Mouse (Mus musculus) c-Kit-positive CD71-positive TER-119-positive erythroid progenitor cells, embryonic 14.5 days (primary cell): Measurements from ENCODE around the gene Ankzf1.

Source experiments
- DNase-seq: peaks from one replicate; pipeline ENCODE4 v3.0.0-alpha.2; 2013; ENCODE audit warnings: low spot score

Gene Ankzf1

GRCm38 (mm10) chr1:75187914-75188483 lies 4.0 kb upstream of the Ankzf1 start:
- no peak for DNase-seq

GRCm38 (mm10) chr1:75190577-75190976 lies 1.4 kb upstream of the Ankzf1 start:
- no peak for DNase-seq

GRCm38 (mm10) chr1:75191258-75191621 lies 711 bp upstream of the Ankzf1 start:
- no peak for DNase-seq

GRCm38 (mm10) chr1:75192452-75192851 lies 501 bp downstream of the Ankzf1 start:
- DNase-seq, result no peak

GRCm38 (mm10) chr1:75201236-75201635 lies 9.3 kb downstream of the Ankzf1 start:
- DNase-seq, result no peak

GRCm38 (mm10) chr1:75208967-75209678 lies 17.2 kb downstream of the Ankzf1 start:
- no peak for DNase-seq

GRCm38 (mm10) chr1:75210136-75211087 lies 18.5 kb downstream of the Ankzf1 start, which contains the start of the genes Glb1l and Stk16:
Gene Glb1l, minus strand, starts transcription at chr1:75210813.
Gene Stk16, plus strand, starts transcription at chr1:75210838.
- peak; percentile 98 for DNase-seq

- no peak for DNase-seq
Measured at GRCm38 (mm10) chr1:75211141-75211708, 19.3 kb downstream of the Ankzf1 start.

- DNase-seq, result no peak
Measured at GRCm38 (mm10) chr1:75212542-75212941, 20.6 kb downstream of the Ankzf1 start.

GRCm38 (mm10) chr1:75213096-75213495 lies 21.1 kb downstream of the Ankzf1 start:
- DNase-seq, result no peak

GRCm38 (mm10) chr1:75214442-75214841 lies 22.5 kb downstream of the Ankzf1 start:
- no peak for DNase-seq

- no peak for DNase-seq
Measured at GRCm38 (mm10) chr1:75214886-75215285, 22.9 kb downstream of the Ankzf1 start.

- DNase-seq, result no peak
Measured at GRCm38 (mm10) chr1:75215785-75216184, 23.8 kb downstream of the Ankzf1 start.

GRCm38 (mm10) chr1:75216797-75217585 lies 25.0 kb downstream of the Ankzf1 start:
- DNase-seq, result no peak

- no peak for DNase-seq
Measured at GRCm38 (mm10) chr1:75217893-75218226, 25.9 kb downstream of the Ankzf1 start.

- peak; percentile 57 for DNase-seq
Measured at GRCm38 (mm10) chr1:75218227-75219001, 26.5 kb downstream of the Ankzf1 start.

GRCm38 (mm10) chr1:75219078-75219477 lies 27.1 kb downstream of the Ankzf1 start:
- DNase-seq, result peak; percentile 87

- no peak for DNase-seq
Measured at GRCm38 (mm10) chr1:75219531-75219930, 27.6 kb downstream of the Ankzf1 start, which contains the start of gene Tuba4a. Gene Tuba4a, minus strand, starts transcription at chr1:75219865.

GRCm38 (mm10) chr1:75221538-75221937 lies 29.6 kb downstream of the Ankzf1 start:
- DNase-seq, result no peak

- DNase-seq, result no peak
Measured at GRCm38 (mm10) chr1:75222926-75223325, 31.0 kb downstream of the Ankzf1 start.

- no peak for DNase-seq
Measured at GRCm38 (mm10) chr1:75223532-75223931, 31.6 kb downstream of the Ankzf1 start.
